Mouse (Mus musculus) stomach, postnatal 0 days (tissue): ENCODE measurements at regions not wholly inside any gene's neighbourhood (a gene's known extent, or its start where the extent isn't known, plus 50 kb on each side); places are given as distances from the start of the nearest gene placed in this dataset.

Experiments
- ATAC-seq: fragments of 200-750 bp; cut with Nextera tagmentation; 2 replicates; pipeline ENCODE4 v1.8.0; 2017; ENCODE audit not compliant: low FRiP score, low TSS enrichment
- DNase-seq: peaks from one replicate; pipeline ENCODE4 v3.0.0-alpha.2; 2016; ENCODE audit warnings: low spot score
- H3K27ac ChIP-seq: fragments of 300-500 bp; sonication (generic); replicated peaks from 2 replicates; pipeline ENCODE4 v1.5.1; 2014; ENCODE audit warnings: mild to moderate bottlenecking, control low read depth
- H3K27me3 ChIP-seq: fragments of 300-500 bp; sonication (generic); 2 replicates; pipeline ENCODE4 v1.6.1; 2014; ENCODE audit warnings: low read length; ENCODE audit not compliant: control insufficient read depth, insufficient read depth
- H3K36me3 ChIP-seq: fragments of 300-500 bp; sonication (generic); 2 replicates; pipeline ENCODE4 v1.6.1; 2014; ENCODE audit warnings: low read length, mixed read lengths; ENCODE audit not compliant: control insufficient read depth, insufficient read depth
- H3K4me1 ChIP-seq: fragments of 300-500 bp; sonication (generic); replicated peaks from 2 replicates; pipeline ENCODE4 v1.6.1; 2014; ENCODE audit warnings: antibody characterized with exemption; ENCODE audit not compliant: control insufficient read depth, insufficient read depth
- H3K4me2 ChIP-seq: fragments of 300-500 bp; sonication (generic); replicated peaks from 2 replicates; pipeline ENCODE4 v1.6.1; 2014; ENCODE audit warnings: low read depth, mild to moderate bottlenecking, control low read depth, moderate library complexity
- H3K4me3 ChIP-seq: fragments of 300-500 bp; sonication (generic); 2 replicates; pipeline ENCODE4 v1.5.1; 2014; ENCODE audit warnings: low read depth, low read length, control low read depth
- H3K9ac ChIP-seq: fragments of 300-500 bp; sonication (generic); 2 replicates; pipeline ENCODE4 v1.6.1; 2014; ENCODE audit warnings: mild to moderate bottlenecking, low read length, control low read depth, mixed read lengths
- H3K9me3 ChIP-seq: fragments of 300-500 bp; sonication (generic); 2 replicates; pipeline ENCODE4 v1.6.1; 2016; ENCODE audit warnings: low read length; ENCODE audit not compliant: control insufficient read depth
- CTCF ChIP-seq: IDR thresholded peaks from 2 replicates; pipeline ENCODE4 v1.5.1; 2016; ENCODE audit warnings: antibody characterized with exemption, low read depth, mild to moderate bottlenecking, moderate library complexity
- EP300 ChIP-seq: optimal IDR thresholded peaks from 2 replicates; pipeline ENCODE3; 2016; ENCODE audit warnings: antibody characterized with exemption
- WGBS: fragments of 180-500 bp; shearing (Covaris S2); extraction: QIAGEN DNeasy Blood & Tissue Kit; methylation state at CpG from one replicate; pipeline ENCODE4 v1.1.7; 2014; 5-methylcytosine and 5-hydroxymethylcytosine counted together

DNA sequence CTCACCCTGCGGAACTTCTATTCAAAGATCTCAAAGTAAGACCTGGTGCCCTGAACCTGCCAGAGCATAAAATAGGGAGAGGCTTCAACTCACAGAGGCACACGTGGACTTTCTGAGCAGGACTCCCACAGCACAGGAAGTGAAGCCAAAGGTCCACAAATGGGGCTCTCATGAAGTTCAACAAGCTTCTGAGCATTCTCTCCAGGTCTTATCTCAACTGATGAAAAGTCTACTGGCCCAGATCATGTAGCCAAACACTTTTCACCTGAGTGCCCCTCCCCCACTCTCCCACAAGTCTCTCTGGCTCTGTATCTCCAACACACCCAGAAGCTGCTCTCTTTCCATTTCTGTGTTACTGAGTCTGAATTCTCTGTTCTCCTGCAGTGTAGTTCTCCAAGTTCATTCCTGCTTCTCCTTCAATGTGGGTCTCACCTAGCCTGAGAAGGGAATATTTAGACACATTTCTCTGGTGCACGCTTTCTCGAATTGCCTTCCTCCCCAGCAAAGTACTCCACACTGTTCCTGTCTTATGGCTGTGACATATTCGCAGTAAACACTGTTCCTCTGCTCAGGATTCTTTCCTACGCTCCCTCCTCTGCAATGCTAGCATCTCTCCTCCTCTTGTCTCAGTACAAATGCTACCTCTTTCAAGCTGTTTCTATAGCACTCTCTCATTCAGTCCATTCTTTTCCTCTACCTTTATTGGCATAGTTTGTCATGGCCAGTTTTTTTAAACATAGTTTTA, 303.4 kb upstream of the Adamts9 start:
- Histone ChIP-seq H3K9me3 (no peaks in the 10 kb centered on the region), H3K9ac (no peak overlapping the region), H3K27me3 (no peaks in the 10 kb centered on the region), H3K4me2 (no peak overlapping the region), H3K27ac (no peak overlapping the region), H3K4me1 (no peaks in the 10 kb centered on the region), H3K4me3 (no peak overlapping the region), H3K36me3 (no peaks in the 10 kb centered on the region)
- WGBS, result 62% methylated on average over 6 of the region's 6 CpGs
- peak; percentile 18 for DNase-seq
- TF ChIP-seq CTCF (no peak), EP300 (no peak)
- no peak for ATAC-seq

DNA sequence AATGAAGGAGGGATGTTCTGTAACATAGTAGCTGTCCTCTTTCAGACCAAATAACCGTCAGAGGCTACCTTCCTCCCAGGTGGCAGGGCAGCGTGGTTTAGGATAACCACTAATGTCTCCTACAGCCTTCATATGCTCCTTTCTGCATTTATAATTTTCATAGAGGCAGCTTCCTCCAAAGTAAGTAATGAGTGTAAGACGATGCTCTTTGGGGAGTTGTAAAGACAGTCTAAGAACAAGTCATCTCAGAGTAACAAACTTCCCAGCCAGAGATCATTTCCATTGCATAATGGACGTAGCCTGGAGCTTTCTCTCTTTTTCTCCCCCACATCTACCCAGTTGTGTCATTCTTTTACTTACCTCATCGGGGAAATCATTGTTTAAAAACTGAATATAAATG, 292.3 kb upstream of the Adamts9 start:
- H3K4me3 ChIP-seq, result no peak overlapping the region
- H3K4me2 ChIP-seq, result no peak overlapping the region
- no peaks in the 10 kb centered on the region for H3K4me1 ChIP-seq
- TF ChIP-seq CTCF (no peak), EP300 (no peak)
- no peaks in the 10 kb centered on the region for H3K9me3 ChIP-seq
- no peak for DNase-seq
- no peaks in the 10 kb centered on the region for H3K27me3 ChIP-seq
- no peak overlapping the region for H3K27ac ChIP-seq
- H3K9ac ChIP-seq, result no peak overlapping the region
- ATAC-seq, result no peak
- WGBS, result 70% methylated on average over 5 of the region's 5 CpGs
- H3K36me3 ChIP-seq, result no peaks in the 10 kb centered on the region

DNA sequence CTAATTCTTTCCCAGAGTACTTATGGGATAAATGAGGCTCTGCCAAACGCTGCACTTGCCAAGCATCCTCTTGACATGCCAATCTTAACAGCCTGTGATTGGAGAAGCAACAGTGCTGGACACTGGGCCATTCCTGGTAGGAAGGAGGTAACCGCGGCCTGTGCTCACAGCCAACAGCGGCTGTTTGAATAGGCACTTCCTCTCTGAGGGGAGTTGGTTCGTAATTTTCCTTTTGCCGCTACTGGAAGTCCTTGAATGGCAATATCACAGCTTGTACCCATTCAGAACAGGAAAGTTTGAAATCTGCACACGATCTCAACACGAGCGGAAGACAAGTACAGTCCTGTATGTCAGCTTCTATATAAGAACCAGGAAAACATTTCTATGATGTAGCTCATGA, 289.3 kb upstream of the Adamts9 start:
- 59% methylated on average over 9 of the region's 9 CpGs for whole genome bisulfite sequencing
- H3K4me3 ChIP-seq, result no peak overlapping the region
- DNase-seq, result no peak
- H3K27me3 ChIP-seq, result no peaks in the 10 kb centered on the region
- H3K9ac ChIP-seq, result no peak overlapping the region
- H3K27ac ChIP-seq, result no peak overlapping the region
- no peak overlapping the region for H3K4me2 ChIP-seq
- no peak for ATAC-seq
- H3K9me3 ChIP-seq, result no peaks in the 10 kb centered on the region
- no peaks in the 10 kb centered on the region; the same call in 1 of the 2 replicates for H3K4me1 ChIP-seq
- no peaks in the 10 kb centered on the region for H3K36me3 ChIP-seq
- TF ChIP-seq CTCF, result no peak
- no peak for TF ChIP-seq EP300

DNA sequence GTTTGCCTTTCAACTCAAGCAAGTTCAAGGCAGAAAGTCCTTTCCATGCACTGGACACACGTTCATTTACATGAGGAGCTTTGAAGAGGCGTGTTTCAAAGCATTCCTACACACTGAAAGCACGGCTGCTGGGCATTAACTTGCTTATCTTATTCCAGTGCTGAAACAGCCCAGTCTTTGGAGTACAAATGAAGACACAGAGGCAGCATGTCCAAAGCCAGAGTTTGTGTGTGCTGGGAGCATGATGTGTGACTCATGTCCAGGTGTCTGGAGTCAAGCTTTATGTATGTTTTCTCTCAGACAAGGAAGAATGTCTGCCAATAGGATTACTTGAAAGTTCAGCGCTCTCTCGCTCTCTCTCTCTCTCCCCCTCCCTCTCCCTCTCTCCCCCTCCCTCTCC, 287.2 kb upstream of the Adamts9 start:
- H3K27ac ChIP-seq, result peak overlapping the region; percentile 24; the same call in 1 of the 2 replicates
- H3K9me3 ChIP-seq, result no peaks in the 10 kb centered on the region
- DNase-seq (peak; percentile 30), ATAC-seq (peak; percentile 82)
- H3K36me3 ChIP-seq, result no peaks in the 10 kb centered on the region
- WGBS, result 25% methylated on average over 5 of the region's 5 CpGs
- no peak overlapping the region for H3K9ac ChIP-seq
- H3K4me3 ChIP-seq, result no peak overlapping the region
- TF ChIP-seq CTCF, result no peak
- TF ChIP-seq EP300, result no peak
- no peak overlapping the region for H3K4me2 ChIP-seq
- no peaks in the 10 kb centered on the region for H3K27me3 ChIP-seq
- H3K4me1 ChIP-seq, result no peaks in the 10 kb centered on the region; the same call in 1 of the 2 replicates

DNA sequence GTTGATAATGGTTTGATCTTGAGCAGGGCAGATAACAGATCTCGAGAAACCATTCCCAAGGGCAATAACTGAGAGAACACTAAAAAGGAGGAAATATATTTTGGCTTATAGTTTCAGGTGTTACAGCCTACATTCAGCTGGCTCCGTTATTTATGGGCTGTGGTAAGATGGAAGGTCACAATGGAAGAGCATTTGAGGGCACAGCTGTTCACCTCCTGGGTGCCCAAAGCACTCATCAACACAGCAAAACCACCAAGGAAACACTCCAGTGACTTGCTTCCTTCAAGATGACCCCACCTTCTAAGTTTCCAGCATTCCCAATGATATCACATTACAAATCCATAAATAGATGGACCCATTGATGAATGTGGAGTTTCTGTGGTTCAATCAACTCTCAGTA, 286.0 kb upstream of the Adamts9 start:
- no peak overlapping the region for H3K27ac ChIP-seq
- no peaks in the 10 kb centered on the region for H3K9me3 ChIP-seq
- H3K27me3 ChIP-seq, result no peaks in the 10 kb centered on the region
- H3K4me3 ChIP-seq, result no peak overlapping the region
- 88% methylated on average over 2 of the region's 2 CpGs for WGBS
- TF ChIP-seq EP300, result no peak
- no peak for TF ChIP-seq CTCF
- no peak for ATAC-seq
- no peaks in the 10 kb centered on the region for H3K36me3 ChIP-seq
- H3K4me1 ChIP-seq, result no peaks in the 10 kb centered on the region; the same call in 1 of the 2 replicates
- H3K9ac ChIP-seq, result no peak overlapping the region
- H3K4me2 ChIP-seq, result no peak overlapping the region
- DNase-seq, result no peak
